Mouse (Mus musculus): ENCODE measurements around the gene Btbd35f21. TPM values are rescaled to one million over a fixed set of nuclear protein-coding genes. Genes with fewer than 3 reads are reported as not detected.

Btbd35f21 gene
- not detected for polyA plus RNA-seq (2014; fragmentation: Illumina TruSeq; extraction: RNeasy Lipid Tissue Mini Kit (QIAGEN cat#74804))

GRCm38 (mm10) chrX:32725809-32726208 lies at the start of gene Btbd35f21:
Btbd35f21 (plus strand) TSS chrX:32726109.

Other genes starting within 250 kb of the Btbd35f21 start
- not detected for gene Btbd35f1, start 166.1 kb upstream of the Btbd35f21 start, polyA plus RNA-seq (2014; fragmentation: Illumina TruSeq; extraction: RNeasy Lipid Tissue Mini Kit (QIAGEN cat#74804))
- gene Gm5926, start 75.4 kb upstream of the Btbd35f21 start, polyA plus RNA-seq (2014; fragmentation: Illumina TruSeq; extraction: RNeasy Lipid Tissue Mini Kit (QIAGEN cat#74804)) = not detected
- gene Btbd35f30, start 168.5 kb downstream of the Btbd35f21 start, polyA plus RNA-seq (2014; fragmentation: Illumina TruSeq; extraction: RNeasy Lipid Tissue Mini Kit (QIAGEN cat#74804)) = not detected
- gene Gm21789, start 215.7 kb downstream of the Btbd35f21 start, polyA plus RNA-seq (2014; fragmentation: Illumina TruSeq; extraction: RNeasy Lipid Tissue Mini Kit (QIAGEN cat#74804)) = not detected
- gene Btbd35f5, start 247.8 kb downstream of the Btbd35f21 start, polyA plus RNA-seq (2014; fragmentation: Illumina TruSeq; extraction: RNeasy Lipid Tissue Mini Kit (QIAGEN cat#74804)) = not detected

Data from ovary, adult 10 weeks (tissue).